Mouse (Mus musculus) liver, postnatal 0 days (tissue): ENCODE measurements around the gene Nrxn2.

Experiments
- CTCF ChIP-seq: sonication (generic); IDR thresholded peaks from 2 replicates; pipeline ENCODE4 v1.5.1; 2016; ENCODE audit warnings: antibody characterized with exemption, low read depth
- EP300 ChIP-seq: IDR thresholded peaks from 2 replicates; pipeline ENCODE4 v1.6.1; 2016; ENCODE audit warnings: antibody characterized with exemption, low read depth, mild to moderate bottlenecking

DNA sequence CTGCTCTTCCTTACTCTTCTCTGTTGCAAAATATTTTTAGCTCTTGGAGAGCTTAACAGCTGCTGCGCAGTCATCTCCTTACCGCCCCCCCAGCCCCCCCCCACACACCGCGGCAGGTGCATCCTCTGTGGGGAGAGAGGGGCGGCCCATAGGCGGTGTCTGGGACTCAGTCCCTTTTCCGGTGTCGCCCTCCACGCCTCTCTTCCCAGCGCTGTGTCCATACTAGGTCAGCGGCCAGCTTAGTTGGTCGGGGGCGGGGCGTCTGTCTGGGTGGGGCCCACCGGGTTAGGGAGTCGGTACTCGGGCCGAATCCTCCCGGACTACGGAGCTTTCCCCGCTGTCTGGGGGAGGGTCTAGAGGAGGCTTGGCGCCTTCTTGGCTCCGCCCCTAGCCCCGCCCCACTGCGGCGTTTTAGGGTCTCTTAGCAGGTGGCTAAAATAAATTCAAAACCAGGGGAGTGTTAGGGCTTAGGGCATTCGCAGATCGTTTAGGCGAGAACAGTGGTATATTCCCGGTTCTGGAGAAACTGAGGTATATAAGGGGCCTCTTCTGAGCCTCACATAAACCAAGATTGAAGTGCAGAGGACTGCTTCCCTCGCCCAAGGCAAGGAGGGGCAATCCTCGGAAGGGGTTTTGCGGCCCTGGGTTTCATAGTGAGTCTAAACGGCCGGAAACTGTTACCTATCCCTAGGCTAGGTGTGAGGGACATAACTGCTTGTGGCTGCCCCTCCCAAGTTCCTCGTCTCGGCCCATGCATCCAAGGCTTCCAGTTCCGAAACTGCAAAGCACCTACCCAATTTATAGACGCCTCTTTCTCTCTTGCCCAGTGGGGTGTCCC is 19.9 kb upstream of the Nrxn2 start:
- no peak for TF ChIP-seq CTCF
- TF ChIP-seq EP300, result no peak
